Mouse (Mus musculus) testis, adult 2 months (tissue): Measurements from ENCODE around the gene Fabp3. TPM values are rescaled to one million over a fixed set of nuclear protein-coding genes. Genes with fewer than 3 reads are reported as not detected.

Experiments used
- H3K27ac ChIP-seq: fragments of 200-500 bp; 2 replicates; pipeline ENCODE4 v1.5.1; 2012; ENCODE audit warnings: low read depth, low read length; ENCODE audit not compliant: control insufficient read depth, insufficient read depth
- H3K27me3 ChIP-seq: fragments of 200-500 bp; 2 replicates; pipeline ENCODE4 v1.6.1; 2012; ENCODE audit warnings: mild to moderate bottlenecking, low read length, moderate library complexity; ENCODE audit not compliant: control insufficient read depth, insufficient read depth
- H3K36me3 ChIP-seq: fragments of 200-500 bp; 2 replicates; pipeline ENCODE4 v1.6.1; 2012; ENCODE audit warnings: mild to moderate bottlenecking, low read length; ENCODE audit not compliant: control insufficient read depth, insufficient read depth
- H3K4me1 ChIP-seq: fragments of 200-500 bp; 2 replicates; pipeline ENCODE4 v1.6.1; 2012; ENCODE audit warnings: low read length; ENCODE audit not compliant: control insufficient read depth, insufficient read depth
- H3K4me3 ChIP-seq: fragments of 200-500 bp; 2 replicates; pipeline ENCODE4 v1.5.1; 2012; ENCODE audit warnings: low read depth, mild to moderate bottlenecking, low read length, moderate library complexity, mixed read lengths; ENCODE audit not compliant: control insufficient read depth
- CTCF ChIP-seq: fragments of 200-500 bp; IDR thresholded peaks from 2 replicates; pipeline ENCODE4 v1.5.1; 2012; ENCODE audit warnings: low read depth, mild to moderate bottlenecking, inconsistent platforms, low read length, moderate library complexity; ENCODE audit not compliant: control insufficient read depth, insufficient read depth, insufficient replicate concordance
- POLR2A ChIP-seq: fragments of 200-500 bp; IDR thresholded peaks from 2 replicates; pipeline ENCODE4 v1.6.1; 2012; ENCODE audit warnings: low read depth, mild to moderate bottlenecking, inconsistent platforms, low read length, moderate library complexity; ENCODE audit not compliant: control insufficient read depth
- polyA plus RNA-seq: library from polyadenylated mRNA; depleted of rRNA; stranded (reverse); fragments of >200 nt; gene quantifications from 2 replicates; pipeline ENCODE4 v1.2.3, GENCODE M21; 2012; rRNA removed

Fabp3 gene
- polyA plus RNA-seq, 1 experiment, result 192 TPM

DNA sequence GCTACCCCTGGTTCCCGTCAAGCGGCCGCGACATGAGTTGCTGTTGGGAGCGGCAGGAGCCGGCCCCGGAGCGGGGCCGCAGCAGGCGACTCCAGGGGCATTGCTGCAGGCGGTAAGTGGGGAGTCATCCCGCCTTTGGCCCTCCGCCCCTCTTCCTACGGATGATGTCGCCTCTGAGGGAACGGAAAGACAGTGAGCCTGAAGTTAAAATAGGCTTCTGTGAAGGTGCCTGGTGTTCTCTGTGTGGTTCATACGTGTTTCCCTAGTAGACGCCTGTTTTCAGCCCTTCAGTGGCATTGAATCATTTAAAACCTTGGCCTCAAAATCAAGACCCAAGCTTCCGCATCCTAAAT is 51.8 kb downstream of the Fabp3 start:
- no peaks in the 10 kb centered on the region for H3K27me3 ChIP-seq
- no peaks in the 10 kb centered on the region for H3K36me3 ChIP-seq
- H3K4me1 ChIP-seq, result peaks cover 4% of the 10 kb centered on the region
- H3K27ac ChIP-seq, result peak overlapping the region; percentile 76
- peak overlapping the region; percentile 95 for H3K4me3 ChIP-seq
- TF ChIP-seq POLR2A, result no peak
- no peak for TF ChIP-seq CTCF

Other genes with a start within 250 kb of the Fabp3 start
- gene Pef1, start 206.0 kb upstream of the Fabp3 start, polyA plus RNA-seq, result 55.6 and 58.3 TPM in 2 replicates
- gene Hcrtr1, start 169.2 kb upstream of the Fabp3 start, polyA plus RNA-seq, result 0.07 and 0.28 TPM in 2 replicates
- 2.9 and 7.8 TPM in 2 replicates for gene Tinagl1, start 133.5 kb upstream of the Fabp3 start, polyA plus RNA-seq
- gene Gm853, start 86.2 kb upstream of the Fabp3 start, polyA plus RNA-seq, result 0.05 TPM in 1 of 2 replicates, not detected in the other
- gene Serinc2, start 29.4 kb upstream of the Fabp3 start, polyA plus RNA-seq, result 23.7 and 24.1 TPM in 2 replicates
- gene Gm10570, start 79 bp downstream of the Fabp3 start, polyA plus RNA-seq, result not detected in 2 replicates
- 8.0 and 8.2 TPM in 2 replicates for gene Zcchc17, start 51.3 kb downstream of the Fabp3 start, polyA plus RNA-seq
- gene Snrnp40, start 51.5 kb downstream of the Fabp3 start, polyA plus RNA-seq, result 42.1 and 43.2 TPM in 2 replicates